Mouse (Mus musculus): Measurements from ENCODE around the gene Wdr89.

- TF ChIP-seq CTCF (IDR thresholded peaks at IDR 0.05; ENCODE audit: insufficient read depth, low read depth, low read length) (no peak), POLR2A (IDR thresholded peaks at IDR 0.05; ENCODE audit: insufficient read depth, low read depth, low read length) (no peak)
Observed at GRCm38 (mm10) chr12:75616158-75616791, 53.1 kb downstream of the Wdr89 start.

Measured in olfactory bulb, adult 2 months (tissue).